Mouse (Mus musculus) hindbrain, embryonic 13.5 days (tissue): Measurements from ENCODE around the gene Dnah7a. TPM values are rescaled to one million over a fixed set of nuclear protein-coding genes. Genes with fewer than 3 reads are reported as not detected.

Source experiments
- microRNA-seq: library from miRNA; unstranded; fragments of <30 nt; microRNA quantifications from one replicate; pipeline ENCODE4, GENCODE M21; 2016
- polyA plus RNA-seq: library from polyadenylated mRNA; unstranded; fragments of >200 nt; fragmentation: Nextera tagmentation; extraction: Ambion mirVana; gene quantifications from 2 replicates; pipeline ENCODE4 v1.2.1, GENCODE M21; 2015

Gene Dnah7a
- polyA plus RNA-seq, 1 experiment from 2014 or later, result 8.5 TPM

Small RNA genes within 50 kb of the gene (microRNA-seq; reads per million reads assigned to microRNA genes)
- gene Gm25240, result not detected

Other genes with a start within 250 kb of the Dnah7a start
- gene Stk17b, start 78.4 kb upstream of the Dnah7a start, polyA plus RNA-seq, result 5.0 and 5.5 TPM in 2 replicates